Mouse (Mus musculus) embryo, embryonic 9.5 days (tissue): ENCODE results near the gene Olfr658.

ENCODE experiments used
- DNase-seq: peaks from one replicate; pipeline ENCODE4 v3.0.0-alpha.2; 2017; ENCODE audit errors: extremely low spot score

Olfr658 gene

DNA sequence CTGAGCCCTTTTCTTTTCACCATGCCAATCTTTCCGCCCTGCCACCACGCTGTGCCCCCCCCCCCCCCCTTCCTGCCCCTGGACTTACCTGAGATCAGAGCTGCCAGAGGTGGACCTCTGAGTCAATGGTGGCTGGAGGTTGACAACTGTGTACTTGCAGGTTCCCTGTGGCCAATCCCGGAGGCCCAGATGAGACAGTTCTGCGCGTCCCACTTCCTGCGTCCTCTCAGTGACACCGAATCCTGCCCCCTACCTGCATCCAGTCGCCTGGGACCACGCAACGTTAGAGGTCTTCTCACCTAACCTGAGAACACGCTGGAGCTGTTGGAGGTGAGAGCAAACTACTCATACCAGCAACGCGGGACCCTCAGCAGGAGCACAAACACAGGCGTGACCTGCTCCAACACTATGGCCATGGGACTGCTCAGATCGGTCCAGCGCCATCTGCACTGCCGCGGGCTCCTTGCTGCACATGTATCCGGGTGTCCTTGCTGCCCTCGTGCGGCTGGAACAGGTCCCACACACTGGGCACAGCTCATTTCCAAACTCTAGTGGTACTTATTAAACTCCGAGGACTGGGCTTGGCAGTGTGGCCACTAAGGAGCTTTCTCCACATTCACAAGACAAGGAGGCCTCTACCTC is at the start of gene Olfr658:
TSS of gene Olfr658 (minus strand) at position 465 of the 642 bp plus-strand sequence.
- peak; percentile 65 for DNase-seq

DNA sequence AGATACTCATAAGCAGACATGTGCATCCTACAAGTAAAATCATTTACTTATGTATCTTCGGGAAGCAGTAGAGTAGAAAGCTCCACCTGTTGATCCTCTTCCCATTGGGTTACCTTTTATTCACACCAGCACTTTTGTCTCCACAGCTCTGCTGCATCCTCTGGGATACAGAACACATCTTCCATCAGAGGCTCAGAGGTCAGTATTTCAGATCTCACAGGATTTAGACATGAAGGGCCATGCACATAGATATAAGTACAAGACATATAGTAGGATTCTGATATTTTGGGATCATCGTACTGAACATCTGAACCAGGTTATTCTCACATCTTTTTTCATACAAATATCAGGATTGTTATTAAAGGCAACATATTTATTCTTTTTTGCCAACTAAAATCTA is 39.1 kb upstream of the Olfr658 start, which contains the start of gene Olfr661:
TSS of gene Olfr661 (plus strand) at position 301 of the 400 bp plus-strand sequence.
- no peak for DNase-seq

DNA sequence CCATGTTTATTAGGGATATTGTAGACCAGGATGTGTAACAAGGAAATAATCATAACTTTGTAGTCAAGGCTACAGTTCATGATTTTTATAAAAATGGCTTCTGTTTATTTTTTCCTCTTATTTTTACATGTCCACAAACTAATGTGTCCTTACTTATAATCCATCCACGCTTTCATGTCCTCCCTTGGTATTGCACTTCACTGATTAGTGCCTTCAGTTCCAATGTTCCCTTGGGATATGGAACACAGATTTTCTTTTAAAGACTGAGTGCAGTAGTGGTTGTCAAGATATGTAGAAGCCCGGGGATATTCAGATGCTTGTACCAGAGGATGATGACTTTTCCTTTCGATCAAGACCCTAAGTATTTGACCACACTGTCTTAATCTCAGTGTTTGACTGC is 19.3 kb upstream of the Olfr658 start, which contains the start of gene Olfr659:
TSS of gene Olfr659 (plus strand) at position 301 of the 400 bp plus-strand sequence.
- DNase-seq, result no peak

DNA sequence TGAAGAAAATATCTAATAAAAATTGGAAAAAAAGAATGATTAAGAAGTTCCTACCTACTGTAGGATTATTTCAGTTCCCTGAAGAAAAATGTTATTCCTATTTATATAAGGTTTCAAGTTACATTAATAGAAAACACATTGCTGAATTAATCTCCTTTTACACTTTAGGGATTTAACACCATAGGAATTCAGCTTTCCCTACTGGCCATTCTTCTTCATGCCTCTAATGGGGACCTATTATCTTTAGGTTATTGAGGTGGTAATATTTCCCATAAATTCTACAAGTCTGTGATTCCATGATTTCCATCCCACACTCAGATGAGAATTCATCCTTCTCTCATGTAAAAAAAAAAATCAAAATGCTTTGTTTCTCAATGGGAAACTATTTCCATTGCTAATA is 22.6 kb downstream of the Olfr658 start, which contains the start of gene Olfr657:
TSS of gene Olfr657 (plus strand) at position 301 of the 400 bp plus-strand sequence.
- no peak for DNase-seq

DNA sequence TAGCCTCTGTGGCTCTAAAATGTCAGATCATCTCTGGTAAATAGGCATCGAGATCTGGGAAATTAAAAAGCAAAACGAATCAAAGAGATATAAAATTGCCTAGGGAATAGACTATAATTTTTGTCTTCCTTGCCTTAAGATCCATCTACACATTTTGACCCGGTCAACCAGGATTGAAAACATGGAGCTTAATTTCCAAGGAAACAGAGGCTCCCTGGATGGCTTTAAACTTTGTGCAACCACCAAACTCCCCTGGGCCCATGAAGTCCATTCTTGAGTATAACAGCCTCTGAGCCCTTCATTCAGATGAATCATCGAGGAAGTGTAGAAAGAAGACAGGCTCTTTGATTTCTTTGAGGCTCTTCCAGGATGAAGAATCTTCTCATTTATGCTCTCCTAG is 33.5 kb downstream of the Olfr658 start, which contains the start of gene Olfr656:
TSS of gene Olfr656 (plus strand) at position 301 of the 400 bp plus-strand sequence.
- DNase-seq, result no peak

DNA sequence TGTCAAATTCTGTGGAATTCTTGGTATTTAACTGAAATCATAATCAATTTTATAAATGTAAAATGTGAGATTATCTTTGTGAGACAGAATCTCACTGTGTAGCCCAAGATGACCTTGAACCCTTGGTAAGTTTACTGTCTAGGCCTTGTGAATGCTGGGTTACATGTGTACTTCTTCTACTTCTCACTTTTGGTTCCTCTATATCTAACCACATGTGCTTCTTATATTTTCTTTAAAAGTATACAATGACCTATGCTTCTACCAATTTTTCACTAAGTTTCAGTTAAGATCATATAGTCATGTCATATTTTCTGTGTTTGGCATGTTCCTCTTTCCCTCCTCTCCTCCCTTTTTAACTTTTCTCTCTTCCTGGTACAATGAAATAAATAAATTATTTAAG is 42.4 kb downstream of the Olfr658 start:
- no peak for DNase-seq

DNA sequence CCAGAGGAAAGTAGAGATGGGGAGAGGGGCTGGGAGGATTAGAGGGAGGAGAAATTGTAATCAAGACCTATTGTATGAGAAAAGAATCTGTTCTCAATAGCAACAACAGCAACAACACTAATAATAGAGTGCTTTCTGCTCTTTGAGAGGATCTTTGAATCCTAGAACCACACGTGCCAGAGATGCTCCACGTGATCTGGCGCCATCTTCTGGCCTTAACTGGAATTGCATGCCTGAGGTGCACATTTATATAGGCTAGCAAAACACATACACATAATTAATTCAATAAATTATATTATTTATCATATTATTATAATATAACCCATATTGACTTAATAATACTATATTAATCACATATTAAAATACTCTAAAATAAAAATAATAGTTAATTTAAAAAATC is 43.9 kb downstream of the Olfr658 start:
- DNase-seq, result peak; percentile 50

DNA sequence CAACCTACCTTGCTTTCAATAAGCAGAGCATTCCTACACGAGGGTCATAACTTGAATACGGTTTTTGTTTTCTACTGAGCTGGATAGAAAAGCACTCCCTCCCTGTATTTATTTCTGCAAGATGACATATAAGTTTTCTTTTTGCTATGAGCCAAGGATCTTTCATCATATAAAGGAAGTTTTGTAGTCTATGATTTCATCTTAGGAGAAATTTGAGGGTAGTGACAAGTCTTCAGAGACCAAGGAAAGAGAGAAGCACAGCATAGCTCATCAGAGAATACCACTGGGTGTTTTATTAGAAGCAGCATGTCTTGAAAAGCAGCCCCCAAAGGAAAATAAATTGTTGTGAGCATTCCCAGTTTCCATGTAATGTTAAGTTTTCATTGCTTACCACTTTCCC is 45.4 kb downstream of the Olfr658 start, which contains the start of gene Olfr655:
TSS of gene Olfr655 (minus strand) at position 101 of the 400 bp plus-strand sequence.
- no peak for DNase-seq
